ENCODE assay signal across 17 mouse cellular contexts in genomic region chr14:71033586-71033985, GRCm38 (mm10).
"Had no signal": no experiment of that assay in that cellular context is flagged by ENCODE, and none has a peak within 500 bp of the region (broad histone marks: within the 10 kb centered on the region; RNA-seq: fewer than 3 reads in every experiment).

No protein-coding gene starts in this region.

- H3K9me3 ChIP-seq: lung, embryonic 15.5 days; megakaryocyte, embryonic 14.5 days; midbrain, embryonic 13.5 days; midbrain, embryonic 15.5 days; neural tube, embryonic 12.5 days; stomach, embryonic 15.5 days had no signal

- H3K36me3 ChIP-seq: lung, embryonic 15.5 days; midbrain, embryonic 13.5 days; midbrain, embryonic 15.5 days; neural tube, embryonic 12.5 days; stomach, embryonic 15.5 days had no signal

- H3K4me2 ChIP-seq: lung, embryonic 15.5 days; midbrain, embryonic 11.5 days; midbrain, embryonic 13.5 days; midbrain, embryonic 15.5 days; neural tube, embryonic 12.5 days; stomach, embryonic 15.5 days had no signal

- H3K9ac ChIP-seq: liver, postnatal 0 days; lung, embryonic 15.5 days; midbrain, embryonic 13.5 days; midbrain, embryonic 15.5 days; neural tube, embryonic 12.5 days; stomach, embryonic 15.5 days had no signal

- H3K4me3 ChIP-seq: lung, embryonic 15.5 days; megakaryocyte, embryonic 14.5 days; midbrain, embryonic 13.5 days; midbrain, embryonic 15.5 days; neural tube, embryonic 12.5 days; stomach, embryonic 15.5 days had no signal

- H3K4me1 ChIP-seq: midbrain, embryonic 15.5 days; neural tube, embryonic 12.5 days; stomach, embryonic 15.5 days had no signal

- ATAC-seq: liver, postnatal 0 days; lung, postnatal 0 days; midbrain, embryonic 13.5 days; midbrain, embryonic 15.5 days had no signal

- H3K27ac ChIP-seq: lung, embryonic 15.5 days; macrophage; midbrain, embryonic 13.5 days; midbrain, embryonic 15.5 days; neural tube, embryonic 12.5 days; stomach, embryonic 15.5 days had no signal

- DNase-seq: liver, postnatal 0 days; lung, adult 2 months; lung, postnatal 14 days; lung, postnatal 36 days; right cerebral cortex, postnatal 14 days; thymus, adult 18-20 months; thymus, postnatal 14 days; thymus, postnatal 36 days had no signal

- H3K27me3 ChIP-seq: lung, embryonic 15.5 days; midbrain, embryonic 13.5 days; midbrain, embryonic 15.5 days; neural tube, embryonic 12.5 days; stomach, embryonic 15.5 days had no signal
